Mouse (Mus musculus) left cerebral cortex, postnatal 14 days (tissue): ENCODE results near the gene Cadm3. TPM values are rescaled to one million over a fixed set of nuclear protein-coding genes. Genes with fewer than 3 reads are reported as not detected.

ENCODE experiments used
- DNase-seq, 2 experiments: peaks; one replicate each; pipeline ENCODE4 v3.0.0; 2021 to 2022; ENCODE audit warnings: low spot score in 2 of 2, mixed read lengths in 1 of 2
- intact Hi-C: fragments of 180-260 bp; cut with DNase I; formaldehyde crosslinking; loops from one replicate; pipeline ENCODE4 v1.15.1; 2025
- long read RNA-seq, 2 experiments: library from polyadenylated mRNA; stranded (forward); transcript quantifications; one replicate each; pipeline ENCODE4 v2.0.0; 2021
- total RNA-seq, 2 experiments: library from RNA; stranded (reverse); gene quantifications; 2 replicates each; pipeline ENCODE4 v1.2.3; 2021

Gene Cadm3
- 100 to 1,000 TPM; 482 to 514 TPM for total RNA-seq
- long read RNA-seq, experiment 1, partial matches to known transcripts = 0 of 16 reads
- long read RNA-seq, experiment 1, other reads (novel, unspliced or antisense) = 16 of 16 reads
- long read RNA-seq, experiment 2, full-length matches to known transcripts = 2 of 15 reads
- long read RNA-seq, experiment 2, partial matches to known transcripts = 0 of 15 reads
- long read RNA-seq, experiment 2, other reads (novel, unspliced or antisense) = 13 of 15 reads

DNA sequence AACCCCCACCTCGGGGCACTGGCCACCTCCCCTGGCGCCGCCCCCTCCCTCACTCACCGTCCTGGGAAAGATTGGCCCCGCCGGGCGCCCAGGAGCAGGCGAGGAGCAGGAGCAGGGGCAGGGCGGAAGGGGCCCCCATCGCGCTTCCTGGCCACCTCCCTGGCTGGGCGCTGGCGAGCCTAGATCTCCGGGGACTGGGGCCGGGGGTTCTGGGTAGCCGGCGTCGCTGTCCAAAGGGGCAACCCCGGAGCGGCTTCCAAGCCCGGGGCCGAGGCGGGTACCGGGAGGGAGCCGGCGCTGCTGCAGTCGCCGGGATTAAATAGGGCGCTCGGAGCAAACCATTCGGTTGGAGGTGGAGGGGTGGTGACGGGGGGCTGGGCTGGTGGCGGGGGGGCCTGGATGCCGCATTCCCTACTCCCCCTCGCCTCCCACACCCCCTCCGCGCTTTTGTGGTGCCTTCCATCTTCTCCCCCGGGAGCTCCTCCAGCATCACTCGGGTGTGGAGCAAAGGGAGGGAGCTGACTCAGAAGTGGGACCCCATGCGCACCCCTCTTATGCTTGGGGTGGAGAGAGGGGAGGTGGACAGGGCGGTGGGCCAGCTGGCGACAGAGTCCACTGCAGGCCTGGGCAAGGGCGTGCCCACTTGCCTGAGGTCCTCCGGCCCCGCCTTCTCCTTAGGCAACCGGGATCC lies at the start of gene Cadm3:
Gene Cadm3, minus strand, starts transcription at position 340 of the 691 bp plus-strand sequence.
- intact Hi-C loops = no loop called here
- DNase-seq = peak; percentile 66 to 85

GRCm38 (mm10) chr1:173414631-173415030 lies 47.1 kb upstream of the Cadm3 start:
- no peak for DNase-seq

GRCm38 (mm10) chr1:173411863-173412262 lies 44.4 kb upstream of the Cadm3 start:
- intact Hi-C loops = no loop called here
- DNase-seq = no peak

More at GRCm38 (mm10) chr1:173414631-173415030, 47.1 kb upstream of the Cadm3 start:
- intact Hi-C loops = no loop called here

GRCm38 (mm10) chr1:173409066-173409465 lies 41.6 kb upstream of the Cadm3 start:
- DNase-seq = no peak
- intact Hi-C loops = no loop called here

GRCm38 (mm10) chr1:173404696-173405309 lies 37.3 kb upstream of the Cadm3 start:
- no peak for DNase-seq
- intact Hi-C loops = no loop called here

DNA sequence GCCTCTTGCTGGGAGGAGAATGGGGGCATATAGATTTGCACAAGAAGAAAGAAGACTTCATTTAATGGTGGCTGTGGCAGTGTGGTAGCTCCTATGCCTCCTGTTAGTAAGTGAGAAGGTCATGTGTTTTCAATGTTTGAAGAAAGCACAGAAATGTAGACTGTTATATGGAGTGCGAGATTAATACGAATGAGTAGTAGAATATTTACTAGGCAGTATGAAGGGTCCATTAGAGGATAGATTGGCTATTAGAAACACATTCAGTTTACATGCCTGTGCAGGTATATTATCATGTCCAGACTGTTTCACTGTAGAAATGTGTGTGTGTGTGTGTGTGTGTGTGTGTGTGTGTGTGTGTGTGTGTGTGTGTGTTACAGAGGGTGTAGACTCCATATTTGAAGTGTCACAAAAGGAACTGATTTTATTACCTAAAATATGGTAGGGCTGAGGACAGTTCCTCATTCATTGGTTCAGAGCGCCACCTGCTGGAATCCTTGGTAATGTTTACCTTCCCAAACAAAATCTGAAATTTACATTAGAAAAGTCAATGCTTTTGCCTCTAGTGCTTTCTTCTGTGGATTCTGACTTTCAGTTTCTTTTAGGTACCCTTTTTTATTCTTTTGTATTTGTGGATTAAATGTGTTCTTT lies 31.0 kb upstream of the Cadm3 start:
- intact Hi-C loops = loop anchor here (2.0 to 10.0 kb wide), 4 partner anchors 761 to 988 kb away; partner anchors contain the start of gene Cfap45
- peak; percentile 79 to 88 for DNase-seq

DNA sequence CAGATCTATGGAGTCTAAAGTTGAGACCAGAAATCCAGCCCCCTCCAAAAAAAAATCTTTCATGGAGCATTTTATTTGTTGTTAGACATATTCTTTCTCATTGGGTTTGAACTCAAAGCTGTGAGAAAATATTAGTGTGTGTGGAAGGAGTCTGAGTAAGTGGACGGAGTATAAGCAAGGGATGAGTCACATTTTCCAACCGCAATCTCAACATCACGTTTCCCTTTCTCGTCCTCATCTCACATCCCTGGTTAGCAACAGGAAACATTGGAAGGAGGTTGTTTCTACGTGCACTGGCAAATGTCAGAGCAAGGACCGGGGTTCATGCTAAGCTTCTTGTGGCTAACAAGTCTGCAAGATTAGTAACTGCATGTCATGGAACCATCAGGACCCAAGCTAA lies 24.3 kb upstream of the Cadm3 start:
- DNase-seq = no peak
- intact Hi-C loops = loop anchor here (10.0 kb wide), 2 partner anchors 867 to 897 kb away; partner anchors contain the start of gene Cfap45

DNA sequence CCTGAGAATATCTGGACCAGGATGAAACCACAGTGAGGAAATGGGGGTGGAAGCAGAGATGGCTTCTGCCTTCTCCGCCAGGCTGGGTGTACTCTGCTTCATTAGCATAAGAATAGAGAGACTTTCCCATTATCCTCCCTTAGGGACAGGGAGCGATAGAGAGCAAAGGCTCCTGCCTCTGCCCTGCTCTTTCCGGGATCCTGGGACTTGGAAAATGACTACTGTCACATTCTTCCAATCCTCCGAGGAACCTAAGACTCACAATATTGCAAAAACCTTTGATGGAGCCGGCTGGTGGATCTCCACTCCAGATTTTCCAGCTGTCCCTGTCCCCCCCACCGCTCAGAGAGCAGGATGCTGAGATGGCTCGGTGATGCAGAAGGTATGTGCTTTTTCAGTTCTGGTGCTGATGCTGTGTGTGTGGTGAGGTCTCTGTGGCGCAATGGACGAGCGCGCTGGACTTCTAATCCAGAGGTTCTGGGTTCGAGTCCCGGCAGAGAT lies 22.5 kb upstream of the Cadm3 start:
- intact Hi-C loops = loop anchor here (10.0 kb wide), 2 partner anchors 865 to 895 kb away; partner anchors contain the start of gene Cfap45
- DNase-seq = peak; percentile 95 to 97

DNA sequence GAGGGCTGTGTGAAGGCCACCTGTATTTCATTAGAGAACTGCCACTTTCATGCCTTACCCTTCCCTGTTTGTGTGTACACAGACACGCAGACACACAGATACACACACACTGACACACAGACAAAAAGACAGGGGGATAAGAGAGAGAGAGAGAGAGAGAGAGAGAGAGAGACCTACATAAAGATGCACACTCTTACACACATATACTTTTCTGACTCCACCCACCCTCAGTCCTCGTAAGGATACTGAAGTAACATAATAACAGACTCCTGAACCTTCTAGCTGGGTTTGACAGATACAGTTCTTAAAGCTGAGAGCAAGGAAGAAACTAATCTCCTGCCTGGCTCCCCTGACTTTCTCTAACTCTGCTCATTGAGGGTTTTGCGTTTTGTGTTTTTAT lies 21.9 kb upstream of the Cadm3 start:
- no peak for DNase-seq
- intact Hi-C loops = no loop called here

- no peak for DNase-seq
- intact Hi-C loops = no loop called here
Measured at GRCm38 (mm10) chr1:173381436-173381835, 13.9 kb upstream of the Cadm3 start.

DNA sequence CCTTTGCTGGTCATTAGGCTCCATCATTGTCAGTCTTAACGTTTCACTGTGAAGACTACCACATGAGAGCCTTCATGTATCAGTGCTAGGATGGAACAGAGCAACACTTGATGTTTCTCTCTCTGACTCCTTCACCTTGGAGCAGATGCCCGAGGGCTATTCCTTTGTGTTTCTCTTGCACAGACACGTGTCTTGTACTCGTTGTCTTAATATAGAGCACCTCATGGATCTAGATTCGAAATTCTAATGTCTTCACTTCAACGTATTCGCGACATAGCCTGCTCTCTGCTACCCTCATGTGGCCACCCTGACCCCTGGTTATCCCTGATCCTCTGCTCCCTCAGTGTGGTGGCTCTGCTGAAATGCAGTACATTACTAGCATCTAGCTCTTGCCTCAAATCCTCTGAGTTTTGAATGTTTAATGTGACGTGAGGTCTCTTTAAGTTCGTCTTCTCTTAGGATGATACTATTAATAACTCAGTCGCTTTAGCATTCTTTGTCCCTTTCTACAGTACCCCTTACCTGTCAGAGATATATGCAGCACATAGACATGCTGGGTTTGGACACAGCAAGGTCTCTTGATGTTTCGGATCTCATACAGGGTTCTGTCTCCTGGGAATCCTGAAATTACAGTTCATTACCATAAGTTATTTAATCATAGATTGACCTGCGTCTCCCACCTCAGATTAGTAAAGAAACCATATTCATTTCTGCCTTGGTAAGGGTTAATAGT lies 10.1 kb upstream of the Cadm3 start:
- peak; percentile 82 to 85 for DNase-seq
- intact Hi-C loops = loop anchor here (5.0 kb wide), 3 partner anchors 40 to 740 kb away; no protein-coding TSS in a partner anchor

DNA sequence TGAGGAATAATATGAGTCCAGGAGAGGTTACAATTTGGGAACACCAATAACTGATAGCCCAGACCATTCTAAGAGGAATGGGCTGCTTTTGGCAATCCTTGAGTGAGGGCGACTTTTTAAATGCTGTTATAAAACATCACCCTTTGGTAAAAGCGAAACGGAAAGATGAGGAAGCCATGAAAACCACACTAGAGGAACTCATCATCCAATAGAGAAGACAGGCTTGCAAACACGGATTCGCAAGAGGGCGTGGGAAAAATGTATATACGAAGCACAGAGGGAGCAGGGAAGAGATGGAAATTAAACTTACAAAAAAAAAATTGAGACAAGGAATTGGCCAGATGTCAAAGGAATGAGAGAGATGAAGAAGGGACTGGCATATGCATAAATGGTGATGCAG lies 6.5 kb upstream of the Cadm3 start:
- intact Hi-C loops = no loop called here
- no peak for DNase-seq

- intact Hi-C loops = no loop called here
- DNase-seq = no peak
Measured at GRCm38 (mm10) chr1:173371586-173371985, 4.1 kb upstream of the Cadm3 start.

GRCm38 (mm10) chr1:173370456-173370855 lies 3.0 kb upstream of the Cadm3 start:
- DNase-seq = no peak
- intact Hi-C loops = no loop called here

DNA sequence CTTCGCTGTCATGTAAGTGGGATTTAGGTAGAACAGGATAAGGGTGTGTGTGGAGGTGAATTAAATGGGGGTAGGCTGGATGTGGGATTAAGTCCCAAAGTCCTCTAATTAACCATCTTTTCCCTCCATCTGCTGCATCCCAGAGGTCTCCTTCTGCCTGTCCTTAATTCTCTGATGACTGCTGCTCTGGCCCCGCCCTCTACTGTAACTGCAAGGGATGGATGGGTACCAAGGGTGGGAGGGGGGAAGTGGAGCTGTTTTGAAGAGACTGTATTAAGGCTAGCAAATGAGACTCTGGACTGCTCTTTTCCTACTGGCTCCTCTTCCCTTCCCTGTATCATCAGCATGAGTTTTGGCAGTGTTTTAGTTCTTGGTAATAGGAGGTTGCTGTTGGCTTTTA lies 2.1 kb upstream of the Cadm3 start:
- no peak for DNase-seq
- intact Hi-C loops = no loop called here

- peak; percentile 53 to 72 for DNase-seq
- intact Hi-C loops = no loop called here
Measured at GRCm38 (mm10) chr1:173366701-173367355, 667 bp downstream of the Cadm3 start.

DNA sequence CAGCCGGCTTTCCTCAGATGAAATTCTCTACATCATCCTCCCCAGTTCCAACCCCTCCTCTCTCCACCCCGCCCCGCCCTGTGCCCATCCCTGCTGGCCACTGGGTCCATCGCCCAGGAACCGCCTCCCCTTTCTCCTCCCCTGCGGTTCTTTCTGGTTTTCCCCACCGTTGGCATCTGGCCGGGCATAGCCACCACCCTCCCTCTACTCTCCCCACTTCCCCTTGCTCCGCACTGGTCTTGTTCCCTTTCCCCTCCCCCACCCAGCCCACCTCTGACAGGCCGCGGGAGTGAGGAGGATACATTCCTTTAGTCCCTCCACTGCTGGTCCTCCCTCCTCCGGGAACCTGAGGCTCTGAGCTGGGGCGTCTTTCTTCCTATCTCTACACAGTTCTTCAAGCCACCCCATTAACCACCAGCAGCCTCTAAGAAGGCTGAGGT lies 1.5 kb downstream of the Cadm3 start:
- intact Hi-C loops = no loop called here
- DNase-seq = peak in 1 of 2 experiments; percentile 34

DNA sequence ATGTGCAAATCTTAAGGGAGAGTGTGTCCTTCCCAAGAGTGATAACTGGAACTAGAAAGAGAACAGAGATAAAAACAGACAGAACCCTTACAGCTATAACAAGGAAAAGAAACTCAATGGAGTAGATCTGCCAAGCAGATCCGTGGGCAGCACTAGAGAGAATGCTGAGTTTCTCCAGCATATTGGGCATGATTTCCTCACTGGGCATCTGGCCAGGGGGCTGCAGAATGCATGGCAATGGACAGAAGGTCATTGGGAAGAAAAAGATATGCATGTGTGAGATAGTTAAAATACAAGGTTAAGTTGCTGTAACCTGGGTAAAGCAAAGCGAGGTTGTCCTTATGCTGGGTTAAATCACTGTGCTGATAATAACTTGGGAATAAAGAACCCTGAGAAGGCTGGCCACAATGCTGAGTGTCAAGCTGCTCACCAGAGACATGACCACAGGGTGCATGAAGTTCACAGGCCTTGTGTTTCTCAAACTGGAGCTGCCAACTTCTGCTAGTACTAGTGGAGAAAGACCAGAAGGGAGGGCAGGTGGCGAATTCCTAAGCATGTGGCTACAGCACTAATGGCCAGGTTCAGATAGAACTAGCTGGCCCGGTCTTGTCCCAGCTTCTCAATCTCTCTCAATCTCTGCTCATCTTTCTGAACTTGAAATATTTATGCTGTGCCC lies 3.2 kb downstream of the Cadm3 start:
- peak in 1 of 2 experiments; percentile 49 for DNase-seq
- intact Hi-C loops = no loop called here
